Mouse (Mus musculus) erythroid progenitor cell, adult 5-6 weeks (primary cell): ENCODE results near the gene Prrt1. TPM values are rescaled to one million over a fixed set of nuclear protein-coding genes. Genes with fewer than 3 reads are reported as not detected.
A peak's percentile ranks its signal among the peaks of the same experiment; 100 is the strongest.

Source experiments
- ATAC-seq: replicated peaks from 2 replicates; pipeline ENCODE4 v1.8.0; 2016; ENCODE audit warnings: moderate number of reproducible peaks, mild to moderate bottlenecking, moderate TSS enrichment, inconsistent platforms; ENCODE audit not compliant: poor library complexity, low FRiP score, severe bottlenecking
- total RNA-seq, 2 experiments: library from RNA; stranded (forward) in 1 of 2; stranded (reverse) in 1 of 2; fragments of 150-400 nt in 1 of 2; fragments of 186-747, 209-891 nt in 1 of 2; gene quantifications; 2 replicates each; pipeline versions ENCODE4 v1.2.3 to v1.2.4; 2015 to 2017; ENCODE audit warnings: low replicate concordance in 2 of 2

The Prrt1 gene
- total RNA-seq (2015; ENCODE audit: low replicate concordance): not detected in 2 replicates
- not detected in 2 replicates for total RNA-seq (2017; ENCODE audit: low replicate concordance)

GRCm38 (mm10) chr17:34629221-34629751 lies at the start of gene Prrt1:
Prrt1 (plus strand) TSS chr17:34629533.
- no peak for ATAC-seq

GRCm38 (mm10) chr17:34582528-34582927 lies 46.8 kb upstream of the Prrt1 start:
- ATAC-seq: no peak

- ATAC-seq: no peak
These were observed 45.9 kb upstream of the Prrt1 start for GRCm38 (mm10) chr17:34583397-34583796.

GRCm38 (mm10) chr17:34583819-34584218 lies 45.5 kb upstream of the Prrt1 start:
- no peak for ATAC-seq

GRCm38 (mm10) chr17:34585121-34585520 lies 44.2 kb upstream of the Prrt1 start:
- ATAC-seq: no peak

GRCm38 (mm10) chr17:34585877-34586771 lies 43.2 kb upstream of the Prrt1 start:
- ATAC-seq: no peak

- peak; percentile 66 for ATAC-seq
These were observed 42.4 kb upstream of the Prrt1 start for GRCm38 (mm10) chr17:34586796-34587422.

- ATAC-seq: peak; percentile 77
These were observed 41.9 kb upstream of the Prrt1 start for GRCm38 (mm10) chr17:34587423-34587811.

- ATAC-seq: no peak
These were observed 41.5 kb upstream of the Prrt1 start for GRCm38 (mm10) chr17:34587814-34588213.

GRCm38 (mm10) chr17:34588767-34589166 lies 40.6 kb upstream of the Prrt1 start:
- ATAC-seq: no peak

- no peak for ATAC-seq
These were observed 40.1 kb upstream of the Prrt1 start for GRCm38 (mm10) chr17:34589206-34589605.

- no peak for ATAC-seq
These were observed 39.6 kb upstream of the Prrt1 start, which contains the start of gene Gpsm3 for GRCm38 (mm10) chr17:34589681-34590101. Gpsm3 (plus strand) TSS chr17:34589806.

- no peak for ATAC-seq
These were observed 39.0 kb upstream of the Prrt1 start for GRCm38 (mm10) chr17:34590154-34590987.

GRCm38 (mm10) chr17:34591029-34591993 lies 38.0 kb upstream of the Prrt1 start, which contains the start of gene Pbx2:
Pbx2 (plus strand) TSS chr17:34591266.
- no peak for ATAC-seq

- ATAC-seq: peak; percentile 74
These were observed 37.3 kb upstream of the Prrt1 start for GRCm38 (mm10) chr17:34591994-34592375.

GRCm38 (mm10) chr17:34592581-34593549 lies 36.5 kb upstream of the Prrt1 start:
- 0 out of 2 replicates have a peak, but pooled peaks have one; percentile 7 for ATAC-seq

GRCm38 (mm10) chr17:34593752-34594525 lies 35.4 kb upstream of the Prrt1 start:
- ATAC-seq: no peak
